Mouse (Mus musculus): ENCODE data around the gene Plekhg3. TPM values are rescaled to one million over a fixed set of nuclear protein-coding genes. Genes with fewer than 3 reads are reported as not detected.

Plekhg3 gene
- polyA plus RNA-seq, 1 experiment from 2014 or later: 4.3 TPM

GRCm38 (mm10) chr12:76589531-76589930 lies 58.8 kb downstream of the Plekhg3 start:
- Histone ChIP-seq H3K4me3 (ENCODE audit: low read depth, low read length) (no peak overlapping the region), H3K36me3 (ENCODE audit: control insufficient read depth, insufficient read depth, low read length) (no peaks in the 10 kb centered on the region), H3K27ac (replicated peaks; ENCODE audit: low read depth, low read length) (no peak overlapping the region), H3K9me3 (ENCODE audit: control insufficient read depth, low read length) (no peaks in the 10 kb centered on the region), H3K27me3 (ENCODE audit: control insufficient read depth, insufficient read depth, low read length) (no peaks in the 10 kb centered on the region), H3K9ac (ENCODE audit: low read length) (no peak overlapping the region), H3K4me2 (ENCODE audit: low read depth, severe bottlenecking) (no peak overlapping the region), H3K4me1 (ENCODE audit: control insufficient read depth, insufficient read depth, low read length) (0 out of 2 replicates have a peak, but pooled peaks cover 4% of the 10 kb centered on the region)
- 70% methylated on average over 6 of the region's 6 CpGs for WGBS
- DNase-seq (ENCODE audit: low spot score) (no peak), ATAC-seq (ENCODE audit: insufficient number of reproducible peaks, low FRiP score, low TSS enrichment, low read depth) (no peak)

DNA sequence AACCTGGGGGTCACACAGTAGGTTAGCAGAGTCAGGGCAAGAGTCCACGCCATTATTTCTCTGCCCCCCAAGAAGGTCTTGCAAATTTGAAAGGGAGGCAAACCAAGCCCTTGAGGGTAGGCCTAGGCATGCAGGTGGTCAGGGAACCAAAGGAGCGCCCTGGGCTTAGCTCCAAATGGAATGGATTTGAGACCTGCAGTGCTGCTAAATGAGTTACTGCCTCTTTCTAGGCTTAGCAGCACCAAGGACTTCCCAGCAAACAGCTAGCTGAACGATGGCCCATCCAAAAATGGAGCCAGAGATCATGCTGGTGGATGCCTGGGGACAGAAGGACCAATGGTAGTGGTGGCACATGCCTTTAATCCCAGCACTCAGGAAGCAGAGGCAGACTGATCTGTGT lies 60.3 kb downstream of the Plekhg3 start:
- Histone ChIP-seq H3K4me2 (ENCODE audit: low read depth, severe bottlenecking) (no peak overlapping the region), H3K9ac (ENCODE audit: low read length) (no peak overlapping the region), H3K27ac (replicated peaks; ENCODE audit: low read depth, low read length) (no peak overlapping the region), H3K36me3 (ENCODE audit: control insufficient read depth, insufficient read depth, low read length) (no peaks in the 10 kb centered on the region), H3K27me3 (ENCODE audit: control insufficient read depth, insufficient read depth, low read length) (no peaks in the 10 kb centered on the region), H3K4me1 (ENCODE audit: control insufficient read depth, insufficient read depth, low read length) (0 out of 2 replicates have a peak, but pooled peaks cover 4% of the 10 kb centered on the region), H3K4me3 (ENCODE audit: low read depth, low read length) (no peak overlapping the region), H3K9me3 (ENCODE audit: control insufficient read depth, low read length) (no peaks in the 10 kb centered on the region)
- ATAC-seq (ENCODE audit: insufficient number of reproducible peaks, low FRiP score, low TSS enrichment, low read depth) (no peak), DNase-seq (ENCODE audit: low spot score) (no peak)
- WGBS: 73% methylated on average over 3 of the region's 3 CpGs

- DNase-seq (ENCODE audit: low spot score) (peak; percentile 88), ATAC-seq (ENCODE audit: insufficient number of reproducible peaks, low FRiP score, low TSS enrichment, low read depth) (no peak)
- Histone ChIP-seq H3K4me3 (ENCODE audit: low read depth, low read length) (no peak overlapping the region), H3K4me1 (ENCODE audit: control insufficient read depth, insufficient read depth, low read length) (0 out of 2 replicates have a peak, but pooled peaks cover 4% of the 10 kb centered on the region), H3K27me3 (ENCODE audit: control insufficient read depth, insufficient read depth, low read length) (no peaks in the 10 kb centered on the region), H3K27ac (replicated peaks; ENCODE audit: low read depth, low read length) (no peak overlapping the region), H3K9me3 (ENCODE audit: control insufficient read depth, low read length) (no peaks in the 10 kb centered on the region), H3K9ac (ENCODE audit: low read length) (no peak overlapping the region), H3K4me2 (ENCODE audit: low read depth, severe bottlenecking) (no peak overlapping the region), H3K36me3 (ENCODE audit: control insufficient read depth, insufficient read depth, low read length) (no peaks in the 10 kb centered on the region)
- WGBS: 46% methylated on average over 1 of the region's 1 CpGs
Observed at GRCm38 (mm10) chr12:76592213-76592612, 61.5 kb downstream of the Plekhg3 start.

GRCm38 (mm10) chr12:76593254-76593653 lies 62.6 kb downstream of the Plekhg3 start:
- no peak for DNase-seq (ENCODE audit: low spot score)
- Histone ChIP-seq H3K27me3 (ENCODE audit: control insufficient read depth, insufficient read depth, low read length) (no peaks in the 10 kb centered on the region), H3K4me1 (ENCODE audit: control insufficient read depth, insufficient read depth, low read length) (0 out of 2 replicates have a peak, but pooled peaks cover 4% of the 10 kb centered on the region), H3K36me3 (ENCODE audit: control insufficient read depth, insufficient read depth, low read length) (no peaks in the 10 kb centered on the region), H3K4me3 (ENCODE audit: low read depth, low read length) (no peak overlapping the region), H3K9ac (ENCODE audit: low read length) (no peak overlapping the region), H3K9me3 (ENCODE audit: control insufficient read depth, low read length) (no peaks in the 10 kb centered on the region), H3K27ac (replicated peaks; ENCODE audit: low read depth, low read length) (no peak overlapping the region), H3K4me2 (ENCODE audit: low read depth, severe bottlenecking) (no peak overlapping the region)
- WGBS: 81% methylated on average over 6 of the region's 6 CpGs
- ATAC-seq (ENCODE audit: insufficient number of reproducible peaks, low FRiP score, low TSS enrichment, low read depth): no peak

DNA sequence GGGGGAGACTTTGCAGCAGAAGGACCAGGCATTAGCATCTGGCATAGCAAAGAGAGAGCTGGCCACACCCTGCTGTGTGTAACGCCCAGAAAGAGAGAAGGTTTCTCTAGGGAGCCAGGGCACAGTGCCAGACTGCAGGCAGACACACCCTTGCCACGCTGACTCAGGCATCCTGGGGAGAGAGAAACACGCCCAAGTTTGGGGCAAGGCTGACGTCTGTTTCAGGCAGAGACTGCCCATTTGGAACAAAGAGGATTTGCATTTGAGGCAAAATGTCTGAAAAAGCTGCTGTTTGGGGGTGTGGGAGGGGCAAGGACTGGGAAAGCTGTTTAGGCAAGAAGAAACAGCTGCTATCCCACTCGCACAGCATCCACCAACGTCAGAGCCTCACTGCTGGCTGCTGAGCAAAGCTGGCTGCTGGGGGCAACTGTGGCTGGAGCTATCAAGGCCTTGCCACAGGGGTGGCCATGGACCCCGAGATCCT lies 63.2 kb downstream of the Plekhg3 start:
- no peaks in the 10 kb centered on the region for H3K36me3 ChIP-seq (ENCODE audit: control insufficient read depth, insufficient read depth, low read length)
- H3K9me3 ChIP-seq (ENCODE audit: control insufficient read depth, low read length): no peaks in the 10 kb centered on the region
- no peak overlapping the region for H3K4me3 ChIP-seq (ENCODE audit: low read depth, low read length)
- no peak overlapping the region for H3K9ac ChIP-seq (ENCODE audit: low read length)
- H3K4me2 ChIP-seq (ENCODE audit: low read depth, severe bottlenecking): no peak overlapping the region
- DNase-seq (ENCODE audit: low spot score): no peak
- H3K27ac ChIP-seq (replicated peaks; ENCODE audit: low read depth, low read length): no peak overlapping the region
- 0 out of 2 replicates have a peak, but pooled peaks cover 4% of the 10 kb centered on the region for H3K4me1 ChIP-seq (ENCODE audit: control insufficient read depth, insufficient read depth, low read length)
- no peak for ATAC-seq (ENCODE audit: insufficient number of reproducible peaks, low FRiP score, low TSS enrichment, low read depth)
- H3K27me3 ChIP-seq (ENCODE audit: control insufficient read depth, insufficient read depth, low read length): no peaks in the 10 kb centered on the region
- 18% methylated on average over 7 of the region's 7 CpGs for WGBS

- Histone ChIP-seq H3K4me2 (ENCODE audit: low read depth, severe bottlenecking) (no peak overlapping the region), H3K4me3 (ENCODE audit: low read depth, low read length) (no peak overlapping the region), H3K27me3 (ENCODE audit: control insufficient read depth, insufficient read depth, low read length) (no peaks in the 10 kb centered on the region), H3K4me1 (ENCODE audit: control insufficient read depth, insufficient read depth, low read length) (0 out of 2 replicates have a peak, but pooled peaks cover 4% of the 10 kb centered on the region), H3K27ac (replicated peaks; ENCODE audit: low read depth, low read length) (no peak overlapping the region), H3K36me3 (ENCODE audit: control insufficient read depth, insufficient read depth, low read length) (no peaks in the 10 kb centered on the region), H3K9ac (ENCODE audit: low read length) (no peak overlapping the region), H3K9me3 (ENCODE audit: control insufficient read depth, low read length) (no peaks in the 10 kb centered on the region)
- ATAC-seq (ENCODE audit: insufficient number of reproducible peaks, low FRiP score, low TSS enrichment, low read depth) (no peak), DNase-seq (ENCODE audit: low spot score) (no peak)
- WGBS: 48% methylated on average over 3 of the region's 3 CpGs
Observed at GRCm38 (mm10) chr12:76594556-76594955, 63.9 kb downstream of the Plekhg3 start.

DNA sequence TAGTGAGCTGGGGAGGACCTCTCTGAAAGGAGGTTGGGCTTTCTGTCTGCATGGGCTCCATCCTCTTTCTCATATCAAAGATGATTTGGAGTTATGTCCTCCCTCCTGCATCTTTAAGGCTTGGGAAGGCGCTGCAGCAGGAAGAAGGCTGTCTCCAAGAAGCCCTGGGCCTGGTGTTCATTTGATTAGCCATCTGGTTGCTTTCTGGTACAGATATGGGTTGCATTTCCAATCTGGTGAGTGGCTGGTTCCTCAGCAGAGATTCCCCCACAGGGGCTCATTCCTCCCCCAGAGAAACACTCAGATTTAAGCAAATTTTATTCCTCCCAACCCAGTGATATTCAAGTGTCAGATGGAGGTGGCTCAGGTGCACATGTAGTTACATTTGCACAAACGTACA lies 65.1 kb downstream of the Plekhg3 start:
- ATAC-seq (ENCODE audit: insufficient number of reproducible peaks, low FRiP score, low TSS enrichment, low read depth): no peak
- WGBS: 88% methylated on average over 2 of the region's 2 CpGs
- no peak for DNase-seq (ENCODE audit: low spot score)
- Histone ChIP-seq H3K27ac (replicated peaks; ENCODE audit: low read depth, low read length) (no peak overlapping the region), H3K9ac (ENCODE audit: low read length) (no peak overlapping the region), H3K4me2 (ENCODE audit: low read depth, severe bottlenecking) (no peak overlapping the region), H3K36me3 (ENCODE audit: control insufficient read depth, insufficient read depth, low read length) (no peaks in the 10 kb centered on the region), H3K27me3 (ENCODE audit: control insufficient read depth, insufficient read depth, low read length) (no peaks in the 10 kb centered on the region), H3K9me3 (ENCODE audit: control insufficient read depth, low read length) (no peaks in the 10 kb centered on the region), H3K4me1 (ENCODE audit: control insufficient read depth, insufficient read depth, low read length) (no peaks in the 10 kb centered on the region), H3K4me3 (ENCODE audit: low read depth, low read length) (no peak overlapping the region)

DNA sequence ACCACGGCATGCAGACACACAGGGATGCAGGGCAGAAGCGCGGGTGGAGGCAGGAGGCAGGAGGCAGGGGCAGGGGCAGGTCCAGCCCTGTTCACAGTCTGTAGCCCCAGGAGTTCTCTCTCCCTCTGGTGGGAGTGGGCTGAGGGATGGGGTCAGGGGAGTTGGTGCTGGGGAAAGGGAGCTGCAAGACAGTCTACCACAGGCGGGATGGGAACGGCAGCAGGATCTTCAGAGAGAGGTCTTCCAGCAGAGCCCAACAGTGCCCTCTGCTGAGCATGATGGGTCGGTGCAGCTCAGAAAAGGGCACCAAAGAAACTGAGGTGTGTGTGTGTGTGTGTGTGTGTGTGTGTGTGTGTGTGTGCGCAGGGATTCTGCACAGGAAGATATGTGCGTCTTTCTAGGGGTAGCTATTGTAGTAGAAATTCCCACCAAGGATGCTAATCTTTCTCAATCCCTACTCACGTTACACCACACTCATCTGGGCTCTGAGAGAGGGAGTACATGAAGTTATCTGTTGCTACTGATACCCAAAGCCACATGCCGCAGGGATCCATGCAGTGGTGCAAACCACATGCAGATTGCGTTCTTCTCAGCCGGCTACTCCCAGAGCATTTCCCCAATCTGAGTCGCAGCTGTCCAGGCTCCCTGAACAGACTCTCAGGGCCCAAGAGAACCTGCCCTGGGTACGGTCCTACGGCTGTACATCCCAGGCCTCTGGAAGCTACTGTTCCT lies 65.8 kb downstream of the Plekhg3 start:
- Histone ChIP-seq H3K9ac (ENCODE audit: low read length) (no peak overlapping the region), H3K9me3 (ENCODE audit: control insufficient read depth, low read length) (no peaks in the 10 kb centered on the region), H3K4me2 (ENCODE audit: low read depth, severe bottlenecking) (no peak overlapping the region), H3K27me3 (ENCODE audit: control insufficient read depth, insufficient read depth, low read length) (no peaks in the 10 kb centered on the region), H3K27ac (replicated peaks; ENCODE audit: low read depth, low read length) (no peak overlapping the region), H3K4me3 (ENCODE audit: low read depth, low read length) (no peak overlapping the region), H3K4me1 (ENCODE audit: control insufficient read depth, insufficient read depth, low read length) (no peaks in the 10 kb centered on the region), H3K36me3 (ENCODE audit: control insufficient read depth, insufficient read depth, low read length) (no peaks in the 10 kb centered on the region)
- ATAC-seq (ENCODE audit: insufficient number of reproducible peaks, low FRiP score, low TSS enrichment, low read depth) (no peak), DNase-seq (ENCODE audit: low spot score) (peak; percentile 76)
- WGBS: 57% methylated on average over 15 of the region's 15 CpGs

Measured in limb, embryonic 11.5 days (tissue).